Mouse (Mus musculus) erythroblast, adult 5-6 weeks (primary cell): ENCODE data around the gene Fancm. TPM values are rescaled to one million over a fixed set of nuclear protein-coding genes. Genes with fewer than 3 reads are reported as not detected.
"Not testable (repeated sequence)": the region's sequence is repeated elsewhere in the genome, so short reads cannot be mapped to it uniquely, and the experiment has no call there.

Source experiments
- ATAC-seq: replicated peaks from 2 replicates; pipeline ENCODE4 v1.8.0; 2016; ENCODE audit warnings: moderate number of reproducible peaks, mild to moderate bottlenecking, moderate TSS enrichment, inconsistent platforms; ENCODE audit not compliant: poor library complexity, low FRiP score, severe bottlenecking
- total RNA-seq, 2 experiments: library from RNA; stranded (forward) in 1 of 2; stranded (reverse) in 1 of 2; fragments of 150-400 nt in 1 of 2; fragments of 200-764, 138-1000 nt in 1 of 2; gene quantifications; 2 replicates each; pipeline versions ENCODE4 v1.2.3 to v1.2.4; 2015 to 2017; ENCODE audit warnings: low replicate concordance in 2 of 2

The Fancm gene
- total RNA-seq, 2 experiments from 2014 or later: 4.2 to 15.2 TPM

GRCm38 (mm10) chr12:65114978-65115377, 39.6 kb downstream of the Fancm start:
- not testable (repeated sequence) for ATAC-seq

- ATAC-seq: no peak
These were observed 43.6 kb downstream of the Fancm start for GRCm38 (mm10) chr12:65118968-65119367.

DNA sequence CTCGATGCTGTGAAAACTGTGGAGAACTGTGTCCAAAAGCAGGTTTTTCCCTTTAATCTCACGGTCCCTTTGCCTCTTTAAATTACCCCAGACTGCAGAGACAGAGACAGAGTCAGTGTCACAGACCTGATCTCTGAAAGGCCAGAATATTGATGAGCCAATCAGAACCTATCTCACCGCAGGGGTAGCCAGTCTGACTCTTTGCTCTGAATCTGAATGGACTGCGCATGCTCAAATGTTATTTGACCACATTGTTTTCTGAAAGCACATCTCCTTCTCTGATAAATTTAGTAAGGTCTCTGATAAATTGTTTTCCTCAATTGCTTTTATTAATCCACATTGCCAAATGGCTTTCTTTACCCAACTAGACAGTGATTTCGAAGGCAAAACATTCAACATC, 44.0 kb downstream of the Fancm start:
- ATAC-seq: no peak

DNA sequence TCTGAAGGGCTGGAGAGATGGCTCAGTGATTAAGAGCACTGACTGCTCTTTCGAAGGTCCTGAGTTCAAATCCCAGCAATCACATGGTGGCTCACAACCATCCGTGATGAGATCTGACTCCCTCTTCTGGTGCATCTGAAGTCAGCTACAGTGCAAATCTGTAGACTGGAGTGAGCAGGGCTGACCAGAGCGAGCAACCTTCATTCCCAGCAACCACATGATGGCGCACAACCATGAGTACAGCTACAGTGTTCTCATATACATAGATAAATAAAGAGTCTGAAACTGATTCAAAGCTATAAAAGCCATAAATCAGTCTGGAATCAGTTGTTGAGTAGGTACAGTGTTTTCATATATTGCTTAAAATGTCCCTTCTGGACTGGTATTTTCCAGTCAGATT, 60.7 kb downstream of the Fancm start:
- ATAC-seq: not testable (repeated sequence)

- peak; percentile 95 for ATAC-seq
These were observed 96.9 kb downstream of the Fancm start, which contains the start of gene Mis18bp1 for GRCm38 (mm10) chr12:65172021-65172951. TSS of gene Mis18bp1 (minus strand) at chr12:65172604.

- not testable (repeated sequence) for ATAC-seq
These were observed 97.6 kb downstream of the Fancm start for GRCm38 (mm10) chr12:65172959-65173358.

DNA sequence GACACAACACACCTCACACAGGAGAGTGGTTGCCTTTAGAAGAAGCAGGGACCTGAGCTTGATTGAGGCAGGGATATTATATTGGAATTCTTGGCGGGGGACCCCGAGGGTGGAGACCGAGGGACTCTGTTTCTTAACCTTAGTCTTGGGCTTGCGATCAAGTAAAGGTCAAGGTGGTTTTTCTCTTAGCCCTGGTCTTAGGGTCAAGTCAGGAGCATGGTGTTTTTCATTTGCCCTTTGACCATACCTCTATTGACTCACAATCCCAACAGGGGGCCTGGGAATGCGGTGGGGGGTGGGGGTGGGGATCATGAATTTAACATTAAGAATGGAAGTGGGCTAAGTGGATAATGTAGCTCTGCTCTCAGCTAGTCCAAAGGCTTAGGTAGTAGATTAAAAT, 98.3 kb downstream of the Fancm start:
- ATAC-seq: no peak

Other genes with a start within 250 kb of the Fancm start
- not detected in 2 replicates for gene Gm527, start 157.7 kb upstream of the Fancm start, total RNA-seq (2015; ENCODE audit: low replicate concordance)
- gene Gm527, start 157.7 kb upstream of the Fancm start, total RNA-seq (2017; ENCODE audit: low replicate concordance): 0.26 TPM in 1 of 2 replicates, not detected in the other
- 2.5 and 12.7 TPM in 2 replicates for gene Klhl28, start 110.1 kb upstream of the Fancm start, total RNA-seq (2015; ENCODE audit: low replicate concordance)
- gene Klhl28, start 110.1 kb upstream of the Fancm start, total RNA-seq (2017; ENCODE audit: low replicate concordance): 6.7 and 8.9 TPM in 2 replicates
- gene Togaram1, start 109.8 kb upstream of the Fancm start, total RNA-seq (2015; ENCODE audit: low replicate concordance): 4.0 and 12.1 TPM in 2 replicates
- 11.7 and 12.6 TPM in 2 replicates for gene Togaram1, start 109.8 kb upstream of the Fancm start, total RNA-seq (2017; ENCODE audit: low replicate concordance)
- gene Prpf39, start 39.3 kb upstream of the Fancm start, total RNA-seq (2015; ENCODE audit: low replicate concordance): 16.9 and 23.0 TPM in 2 replicates
- gene Prpf39, start 39.3 kb upstream of the Fancm start, total RNA-seq (2017; ENCODE audit: low replicate concordance): 45.9 and 51.0 TPM in 2 replicates
- 33.0 and 42.5 TPM in 2 replicates for gene Fkbp3, start 1.6 kb upstream of the Fancm start, total RNA-seq (2015; ENCODE audit: low replicate concordance)
- 38.3 and 40.3 TPM in 2 replicates for gene Fkbp3, start 1.6 kb upstream of the Fancm start, total RNA-seq (2017; ENCODE audit: low replicate concordance)
- 26.3 and 29.7 TPM in 2 replicates for gene Mis18bp1, start 97.0 kb downstream of the Fancm start, total RNA-seq (2015; ENCODE audit: low replicate concordance)
- 25.9 and 36.1 TPM in 2 replicates for gene Mis18bp1, start 97.0 kb downstream of the Fancm start, total RNA-seq (2017; ENCODE audit: low replicate concordance)
- not detected in 2 replicates for gene Wdr20rt, start 149.9 kb downstream of the Fancm start, total RNA-seq (2015; ENCODE audit: low replicate concordance)
- not detected in 2 replicates for gene Wdr20rt, start 149.9 kb downstream of the Fancm start, total RNA-seq (2017; ENCODE audit: low replicate concordance)